Mouse (Mus musculus) heart, embryonic 12.5 days (tissue): ENCODE data around the gene Lmo3. TPM values are rescaled to one million over a fixed set of nuclear protein-coding genes. Genes with fewer than 3 reads are reported as not detected.

ENCODE experiments used
- polyA plus RNA-seq: library from polyadenylated mRNA; unstranded; fragments of >200 nt; fragmentation: Nextera tagmentation; extraction: Ambion mirVana; gene quantifications from 2 replicates; pipeline ENCODE4 v1.2.1, GENCODE M21; 2016

Gene Lmo3
- polyA plus RNA-seq, 1 experiment from 2014 or later = 1.4 TPM

Other genes starting within 250 kb of the Lmo3 start
- gene Igbp1b, start 76.6 kb upstream of the Lmo3 start, polyA plus RNA-seq = not detected in 2 replicates